Mouse (Mus musculus) hindbrain, embryonic 16.5 days (tissue): Measurements from ENCODE around the gene Zcrb1. TPM values are rescaled to one million over a fixed set of nuclear protein-coding genes. Genes with fewer than 3 reads are reported as not detected.

Source experiments
- ATAC-seq: fragments of 200-750 bp; cut with Nextera tagmentation; 2 replicates; pipeline ENCODE4 v1.8.0; 2017; ENCODE audit warnings: moderate TSS enrichment, moderate library complexity
- H3K27ac ChIP-seq: fragments of 300-500 bp; sonication (generic); 2 replicates; pipeline ENCODE4 v1.5.1; 2014; ENCODE audit warnings: low read depth, mild to moderate bottlenecking, control low read depth, low read length, moderate library complexity
- H3K27me3 ChIP-seq: fragments of 300-500 bp; sonication (generic); replicated peaks from 2 replicates; pipeline ENCODE4 v1.6.1; 2014; ENCODE audit warnings: low read length; ENCODE audit not compliant: control insufficient read depth, insufficient read depth
- H3K36me3 ChIP-seq: fragments of 300-500 bp; sonication (generic); 2 replicates; pipeline ENCODE4 v1.6.1; 2014; ENCODE audit warnings: mild to moderate bottlenecking, low read length, moderate library complexity, mixed read lengths; ENCODE audit not compliant: control insufficient read depth, insufficient read depth
- H3K4me1 ChIP-seq: fragments of 300-500 bp; sonication (generic); 2 replicates; pipeline ENCODE4 v1.6.1; 2014; ENCODE audit warnings: low read depth, low read length; ENCODE audit not compliant: control insufficient read depth, insufficient read depth
- H3K4me2 ChIP-seq: fragments of 300-500 bp; sonication (generic); 2 replicates; pipeline ENCODE4 v1.6.1; 2014; ENCODE audit warnings: mild to moderate bottlenecking, low read length, control low read depth, moderate library complexity
- H3K4me3 ChIP-seq: fragments of 300-500 bp; sonication (generic); 2 replicates; pipeline ENCODE4 v1.5.1; 2014; ENCODE audit warnings: mild to moderate bottlenecking, low read length, control low read depth, moderate library complexity
- H3K9ac ChIP-seq: fragments of 300-500 bp; sonication (generic); 2 replicates; pipeline ENCODE4 v1.6.1; 2014; ENCODE audit warnings: low read depth, mild to moderate bottlenecking, control low read depth, low read length, moderate library complexity
- H3K9me3 ChIP-seq: fragments of 300-500 bp; sonication (generic); 2 replicates; pipeline ENCODE4 v1.6.1; 2014; ENCODE audit warnings: mild to moderate bottlenecking, low read length, moderate library complexity; ENCODE audit not compliant: control insufficient read depth
- WGBS: fragments of 180-500 bp; shearing (Covaris S2); extraction: QIAGEN DNeasy Blood & Tissue Kit; methylation state at CpG from one replicate; pipeline ENCODE4 v1.1.7; 2014; 5-methylcytosine and 5-hydroxymethylcytosine counted together
- polyA plus RNA-seq: library from polyadenylated mRNA; unstranded; fragments of >200 nt; fragmentation: Nextera tagmentation; extraction: Ambion mirVana; gene quantifications from 2 replicates; pipeline ENCODE4 v1.2.1, GENCODE M21; 2015

Gene Zcrb1
- polyA plus RNA-seq, 1 experiment from 2014 or later: 147 TPM

- Histone ChIP-seq H3K4me2 (peak within 1 kb of the TSS; percentile 93), H3K4me1 (peaks cover 10% of the 10 kb centered on the region), H3K9ac (peak within 1 kb of the TSS; percentile 95), H3K27me3 (no peaks in the 10 kb centered on the region), H3K9me3 (no peaks in the 10 kb centered on the region), H3K36me3 (no peaks in the 10 kb centered on the region), H3K27ac (peak within 1 kb of the TSS; percentile 96), H3K4me3 (peak within 1 kb of the TSS; percentile 97)
- ATAC-seq: peak; percentile 95
- 1% methylated on average over 56 of the region's 73 CpGs for WGBS
These were observed 61.0 kb downstream of the Zcrb1 start, which contains the start of gene Yaf2 for GRCm38 (mm10) chr15:93336925-93337761. Yaf2 (minus strand) TSS chr15:93336935.

- Histone ChIP-seq H3K4me1 (peaks cover 10% of the 10 kb centered on the region), H3K4me2 (peak overlapping the region; percentile 93), H3K27ac (peak overlapping the region; percentile 96), H3K27me3 (no peaks in the 10 kb centered on the region), H3K4me3 (peak overlapping the region; percentile 97), H3K36me3 (no peaks in the 10 kb centered on the region), H3K9me3 (no peaks in the 10 kb centered on the region), H3K9ac (peak overlapping the region; percentile 95)
- peak; percentile 68 for ATAC-seq
- WGBS: under 1% methylated on average over 17 of the region's 52 CpGs
These were observed 61.5 kb downstream of the Zcrb1 start for GRCm38 (mm10) chr15:93336658-93336924.

Other genes with a start within 250 kb of the Zcrb1 start
- 4.3 and 5.7 TPM in 2 replicates for gene Gxylt1, start 123.2 kb downstream of the Zcrb1 start, polyA plus RNA-seq
- gene Yaf2, start 61.4 kb downstream of the Zcrb1 start, polyA plus RNA-seq: 85.6 and 108 TPM in 2 replicates
- gene Pphln1, start within 50 bp of the Zcrb1 start, polyA plus RNA-seq: 36.6 and 36.7 TPM in 2 replicates
- gene Prickle1, start 197.6 kb upstream of the Zcrb1 start, polyA plus RNA-seq: 20.1 and 21.6 TPM in 2 replicates